Mouse (Mus musculus) neural tube, postnatal 0 days (tissue): ENCODE results near the gene Trim46. TPM values are rescaled to one million over a fixed set of nuclear protein-coding genes. Genes with fewer than 3 reads are reported as not detected.

ENCODE experiments used
- microRNA counts: library from miRNA; unstranded; fragments of <30 nt; microRNA quantifications from one replicate; lab custom pipeline; 2015
- microRNA-seq: library from miRNA; unstranded; fragments of <30 nt; microRNA quantifications from one replicate; pipeline ENCODE4, GENCODE M21; 2016
- polyA plus RNA-seq: library from polyadenylated mRNA; unstranded; fragments of >200 nt; fragmentation: Nextera tagmentation; extraction: Ambion mirVana; gene quantifications from 2 replicates; pipeline ENCODE4 v1.2.1, GENCODE M21; 2015

The Trim46 gene
- polyA plus RNA-seq: 48.0 and 58.9 TPM in 2 replicates

GRCm38 (mm10) chr3:89246261-89247100 lies at the start of gene Trim46:
Trim46 (minus strand) TSS chr3:89246309.

DNA sequence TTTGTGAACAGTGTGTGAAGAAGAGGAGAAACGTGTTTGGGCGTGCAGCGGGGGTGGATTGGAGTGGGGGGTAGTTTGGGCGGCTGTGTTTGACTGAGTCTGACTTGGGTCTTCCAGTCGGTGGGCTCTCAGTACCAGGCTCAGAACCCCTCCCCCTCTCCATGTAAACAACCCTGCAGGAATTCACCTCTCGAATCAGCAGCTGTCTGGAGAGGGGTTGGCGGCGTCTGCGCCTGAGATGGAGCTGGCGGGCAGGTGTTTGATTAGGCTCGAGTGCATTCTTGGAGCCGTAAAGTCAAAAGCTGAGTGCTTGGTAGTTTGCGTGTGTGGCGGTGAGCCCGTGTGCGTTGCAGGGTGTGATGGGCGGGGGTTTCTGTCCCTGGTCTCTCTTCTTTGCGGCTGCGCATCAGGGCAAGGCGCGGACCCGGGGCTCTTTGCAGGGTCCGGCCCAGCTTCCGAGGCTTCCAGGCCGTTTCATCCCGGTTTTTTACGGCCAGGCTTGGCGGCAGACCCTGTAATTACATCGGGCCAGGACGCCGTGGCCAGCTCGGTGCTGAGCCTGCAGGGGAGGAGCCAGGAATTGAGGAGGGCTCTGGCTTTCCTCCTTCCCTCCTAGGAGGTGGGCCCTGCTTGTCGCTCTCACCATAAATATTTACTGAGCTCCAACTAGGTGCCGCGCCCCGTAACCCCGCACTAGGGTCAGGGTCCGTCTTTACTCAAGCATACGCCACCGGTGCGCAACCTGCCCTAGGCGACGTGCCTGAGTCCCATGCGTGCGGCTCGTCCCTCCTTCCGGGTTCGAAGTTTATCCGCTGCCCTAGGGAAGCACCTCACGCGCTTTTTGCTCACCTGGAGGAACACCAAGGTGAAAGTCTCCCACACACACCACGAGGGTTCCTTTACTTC lies 34.8 kb upstream of the Trim46 start, which contains the start of gene Efna1:
Gene Efna1 (minus strand): TSS at position 537 of the 906 bp plus-strand sequence.

GRCm38 (mm10) chr3:89270051-89270755 lies 24.1 kb upstream of the Trim46 start, which contains the start of gene Slc50a1:
Slc50a1 (minus strand) TSS chr3:89270570.

GRCm38 (mm10) chr3:89259076-89259475 lies 13.0 kb upstream of the Trim46 start, which contains the start of gene Dpm3:
Dpm3 (plus strand) TSS chr3:89259358.

DNA sequence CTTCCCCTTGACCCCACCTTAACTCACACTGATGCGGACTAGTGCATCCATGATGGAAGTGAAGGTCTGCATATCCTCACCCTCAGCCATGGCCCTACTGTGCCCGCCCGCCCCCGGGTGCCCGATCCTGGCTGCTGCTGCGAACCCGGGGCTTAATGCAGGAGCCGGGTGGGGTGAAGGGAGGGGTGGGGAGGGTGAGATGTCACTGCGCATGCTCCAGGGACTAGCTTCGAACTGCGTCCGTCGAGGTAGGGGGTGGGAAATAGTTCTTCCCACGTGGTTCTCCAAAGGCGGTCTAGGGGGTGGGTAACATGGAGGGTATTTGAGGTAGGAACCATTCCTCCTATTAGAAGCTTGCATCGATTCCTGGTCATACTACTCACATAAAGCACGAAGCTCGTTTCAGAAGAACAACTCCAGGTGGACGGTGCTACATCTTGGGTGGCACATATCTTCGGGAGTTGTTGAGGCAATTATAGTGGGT lies 379 bp downstream of the Trim46 start, which contains the start of gene Krtcap2:
Gene Krtcap2 (plus strand): TSS at position 279 of the 484 bp plus-strand sequence.

DNA sequence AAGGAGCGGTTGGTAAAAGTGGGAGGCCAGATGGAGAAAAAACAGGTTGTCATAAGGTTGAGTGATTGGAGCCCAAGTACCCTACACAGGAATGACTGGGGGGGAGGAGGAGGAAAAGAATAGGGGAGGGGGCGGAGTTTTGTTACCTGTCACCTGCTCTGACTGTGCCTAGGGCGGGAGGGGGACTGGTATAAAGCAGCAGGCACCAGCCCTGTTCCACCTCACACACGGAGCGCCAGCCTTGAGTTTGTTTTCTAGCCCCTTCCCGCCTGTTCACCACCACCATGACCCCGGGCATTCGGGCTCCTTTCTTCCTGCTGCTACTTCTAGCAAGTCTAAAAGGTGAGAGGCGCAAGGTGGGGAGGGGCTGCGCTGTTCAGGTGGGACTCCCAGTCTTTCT lies 17.3 kb downstream of the Trim46 start, which contains the start of gene Muc1:
Gene Muc1 (plus strand): TSS at position 222 of the 400 bp plus-strand sequence.

DNA sequence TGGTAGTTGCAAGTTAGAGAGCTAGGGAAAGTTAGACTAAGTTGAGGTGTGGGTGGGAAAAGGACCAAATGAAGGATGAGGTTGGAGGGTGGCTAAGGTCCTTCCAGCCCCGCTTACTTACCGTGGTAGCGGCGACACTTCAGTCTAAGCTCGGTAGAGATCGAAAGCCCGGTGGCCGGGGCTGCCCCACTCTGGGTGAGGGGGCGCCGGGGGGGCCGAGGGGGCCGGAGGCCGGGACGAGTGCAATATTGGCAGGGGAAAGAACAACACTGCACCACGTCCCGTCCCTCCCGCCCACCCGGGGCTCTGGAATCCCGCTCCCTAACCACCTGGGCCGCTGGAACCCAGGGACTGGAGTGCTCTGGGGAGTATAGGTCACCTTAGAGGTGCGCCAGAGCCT lies 19.2 kb downstream of the Trim46 start, which contains the start of gene Mtx1:
Gene Mtx1 (minus strand): TSS at position 189 of the 400 bp plus-strand sequence.

GRCm38 (mm10) chr3:89214681-89215411 lies 31.3 kb downstream of the Trim46 start, which contains the start of gene Thbs3:
Thbs3 (plus strand) TSS chr3:89215180.

GRCm38 (mm10) chr3:89202253-89203141 lies 43.6 kb downstream of the Trim46 start, which contains the start of gene Gba:
Gba (plus strand) TSS chr3:89202928.

MicroRNAs within 50 kb of the gene (microRNA counts, 519-probe panel; counts per million panel counts)
- microRNA mmu-miR-92b (lab: Ali Mortazavi, UCI): 3,231 counts per million, percentile 17 among the panel's probes with 10 or more counts

Small RNA genes lying within 50 kb of the gene (microRNA-seq; reads per million reads assigned to microRNA genes)
- 1,755 reads per million, percentile 80 among the genes with 10 or more reads in this experiment for gene Mir92b

Other genes with a start within 250 kb of the Trim46 start
- gene Rusc1, start 153.0 kb downstream of the Trim46 start, polyA plus RNA-seq: 99.3 and 116 TPM in 2 replicates
- gene Gm43738, start 145.2 kb downstream of the Trim46 start, polyA plus RNA-seq: not detected in 2 replicates
- 365 and 386 TPM in 2 replicates for gene Fdps, start 144.3 kb downstream of the Trim46 start, polyA plus RNA-seq
- 0.05 and 0.23 TPM in 2 replicates for gene Pklr, start 110.2 kb downstream of the Trim46 start, polyA plus RNA-seq
- gene Hcn3, start 86.1 kb downstream of the Trim46 start, polyA plus RNA-seq: 33.7 and 44.1 TPM in 2 replicates
- gene Clk2, start 81.5 kb downstream of the Trim46 start, polyA plus RNA-seq: 18.0 and 20.4 TPM in 2 replicates
- gene Scamp3, start 68.8 kb downstream of the Trim46 start, polyA plus RNA-seq: 157 and 167 TPM in 2 replicates
- 32.2 and 35.7 TPM in 2 replicates for gene Fam189b, start 63.2 kb downstream of the Trim46 start, polyA plus RNA-seq
- gene Gba, start 43.4 kb downstream of the Trim46 start, polyA plus RNA-seq: 44.1 and 48.5 TPM in 2 replicates
- gene Thbs3, start 31.1 kb downstream of the Trim46 start, polyA plus RNA-seq: 43.9 and 50.6 TPM in 2 replicates
- gene Mtx1, start 19.2 kb downstream of the Trim46 start, polyA plus RNA-seq: 160 and 167 TPM in 2 replicates
- 0.67 and 1.2 TPM in 2 replicates for gene Muc1, start 17.3 kb downstream of the Trim46 start, polyA plus RNA-seq
- gene Krtcap2, start 343 bp downstream of the Trim46 start, polyA plus RNA-seq: 272 and 290 TPM in 2 replicates
- 131 and 136 TPM in 2 replicates for gene Dpm3, start 13.0 kb upstream of the Trim46 start, polyA plus RNA-seq
- 56.5 and 58.8 TPM in 2 replicates for gene Slc50a1, start 24.3 kb upstream of the Trim46 start, polyA plus RNA-seq
- gene Efna1, start 34.8 kb upstream of the Trim46 start, polyA plus RNA-seq: 7.1 and 9.8 TPM in 2 replicates
- 90.5 and 99.5 TPM in 2 replicates for gene Efna3, start 76.7 kb upstream of the Trim46 start, polyA plus RNA-seq
- 2.2 and 2.3 TPM in 2 replicates for gene Efna4, start 91.7 kb upstream of the Trim46 start, polyA plus RNA-seq
- gene Adam15, start 103.7 kb upstream of the Trim46 start, polyA plus RNA-seq: 77.7 and 84.5 TPM in 2 replicates
- gene Dcst2, start 115.7 kb upstream of the Trim46 start, polyA plus RNA-seq: 0.26 and 0.42 TPM in 2 replicates
- gene Dcst1, start 118.9 kb upstream of the Trim46 start, polyA plus RNA-seq: 1.4 and 1.6 TPM in 2 replicates
- 1.1 and 1.4 TPM in 2 replicates for gene Zbtb7b, start 148.5 kb upstream of the Trim46 start, polyA plus RNA-seq
- not detected in 2 replicates for gene Lenep, start 156.5 kb upstream of the Trim46 start, polyA plus RNA-seq
- gene Flad1, start 165.6 kb upstream of the Trim46 start, polyA plus RNA-seq: 22.5 and 26.6 TPM in 2 replicates
- gene Cks1b, start 172.1 kb upstream of the Trim46 start, polyA plus RNA-seq: 65.2 and 67.0 TPM in 2 replicates
- 13.9 and 16.1 TPM in 2 replicates for gene Shc1, start 172.1 kb upstream of the Trim46 start, polyA plus RNA-seq
- 33.8 and 34.4 TPM in 2 replicates for gene Pygo2, start 183.9 kb upstream of the Trim46 start, polyA plus RNA-seq
- 25.3 and 29.2 TPM in 2 replicates for gene Pbxip1, start 190.4 kb upstream of the Trim46 start, polyA plus RNA-seq
- gene Pmvk, start 208.2 kb upstream of the Trim46 start, polyA plus RNA-seq: 136 and 148 TPM in 2 replicates